Mouse (Mus musculus) testis, adult 10 weeks (tissue): Measurements from ENCODE around the gene Gm26558. TPM values are rescaled to one million over a fixed set of nuclear protein-coding genes. Genes with fewer than 3 reads are reported as not detected.

Experiments used
- polyA plus RNA-seq: library from polyadenylated mRNA; stranded (reverse); fragments of 350-450 nt; fragmentation: Illumina TruSeq; extraction: RNeasy Lipid Tissue Mini Kit (QIAGEN cat#74804); gene quantifications from one replicate; pipeline ENCODE4 v1.2.3, GENCODE M21; 2014; ENCODE audit warnings: low read depth, low replicate concordance

Gene Gm26558
- polyA plus RNA-seq: not detected

GRCm38 (mm10) chr2:70661715-70662495 lies at the start of gene Gm26558:
TSS of gene Gm26558 (minus strand) at chr2:70662108.

DNA sequence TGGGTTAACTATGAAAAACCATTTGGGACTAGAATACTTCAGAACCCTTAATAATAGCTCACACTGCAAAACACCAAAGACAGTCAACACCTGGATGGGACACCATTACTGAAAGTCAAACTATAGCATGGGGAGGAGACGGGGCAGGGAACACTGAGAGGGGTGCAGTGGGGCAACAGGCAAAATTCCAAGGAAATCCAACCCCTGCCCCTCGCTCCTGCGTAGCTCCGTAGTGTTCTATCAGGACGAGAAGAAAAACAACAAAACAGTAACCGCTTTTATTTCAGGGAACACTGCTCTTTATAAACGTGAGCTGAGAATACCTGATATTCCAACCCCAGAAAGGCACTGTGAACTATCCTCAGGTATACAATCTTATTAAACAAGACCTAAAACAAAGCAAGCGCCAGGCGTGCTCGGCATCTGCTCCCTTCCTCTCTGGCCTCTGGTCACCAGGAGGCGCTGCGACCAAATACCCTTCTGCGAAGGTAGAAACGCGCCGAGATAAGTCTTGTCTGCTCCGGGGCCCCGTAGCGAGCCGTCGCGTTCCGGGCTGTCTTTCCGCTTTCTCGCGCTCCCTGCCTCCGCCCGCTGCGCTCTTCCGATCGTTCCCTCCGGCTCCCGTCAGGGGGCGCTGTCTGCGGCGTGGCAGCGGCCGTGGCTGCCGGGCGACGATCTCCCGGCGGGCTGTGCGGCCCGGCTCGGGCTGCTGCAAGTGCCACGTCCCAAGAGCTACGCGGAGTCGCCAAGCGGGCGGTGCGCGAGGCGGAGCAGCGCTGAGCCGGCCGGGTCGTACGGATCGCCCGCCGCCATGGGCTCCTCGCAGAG lies 807 bp downstream of the Gm26558 start, which contains the start of gene Gorasp2:
Gene Gorasp2, plus strand, starts transcription at position 690 of the 828 bp plus-strand sequence.

Other genes with a start within 250 kb of the Gm26558 start
- gene Sp5, start 187.2 kb downstream of the Gm26558 start, polyA plus RNA-seq: not detected
- gene Erich2, start 153.3 kb downstream of the Gm26558 start, polyA plus RNA-seq: 262 TPM
- 0.32 TPM for gene Gad1, start 109.0 kb downstream of the Gm26558 start, polyA plus RNA-seq
- 115 TPM for gene Gorasp2, start 532 bp downstream of the Gm26558 start, polyA plus RNA-seq
- 57.8 TPM for gene Tlk1, start 163.6 kb upstream of the Gm26558 start, polyA plus RNA-seq